Mouse (Mus musculus) thymus, adult 2 months (tissue): ENCODE data around the gene Sap30bp.

Source experiments
- CTCF ChIP-seq: fragments of 200-500 bp; IDR thresholded peaks from 2 replicates; pipeline ENCODE4 v1.5.1; 2012; ENCODE audit warnings: mild to moderate bottlenecking, control low read depth, low read length, moderate library complexity, borderline replicate concordance; ENCODE audit not compliant: control insufficient read depth, poor library complexity, insufficient read depth; ENCODE audit errors: extremely low read depth
- POLR2A ChIP-seq: fragments of 200-500 bp; IDR thresholded peaks from 2 replicates; pipeline ENCODE4 v1.6.1; 2012; ENCODE audit warnings: mild to moderate bottlenecking, low read length, control low read depth, moderate library complexity; ENCODE audit not compliant: control insufficient read depth, poor library complexity, insufficient read depth; ENCODE audit errors: extremely low read depth

DNA sequence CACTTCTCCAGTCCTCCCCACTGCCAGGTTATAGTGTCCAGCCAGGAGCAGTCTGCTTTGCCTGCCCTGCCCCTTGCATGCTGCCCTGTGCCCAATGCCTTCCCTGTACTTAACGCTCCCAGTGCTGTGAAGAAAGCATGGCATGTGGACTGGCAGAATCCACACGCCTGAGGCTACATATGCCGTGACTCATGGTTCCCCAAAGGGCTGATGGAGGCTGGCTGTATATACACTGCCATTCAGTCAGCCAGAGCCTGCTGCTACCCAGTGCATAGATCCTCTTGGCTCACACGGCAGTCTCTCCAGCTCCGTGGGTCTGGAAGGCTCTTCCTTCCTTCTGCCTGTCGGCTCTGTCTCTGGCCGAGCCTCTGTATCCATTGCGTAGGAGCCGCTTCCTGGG lies 15.2 kb downstream of the Sap30bp start:
- no peak for TF ChIP-seq CTCF
- no peak for TF ChIP-seq POLR2A
